Mouse (Mus musculus): ENCODE measurements around the gene Cnnm3. TPM values are rescaled to one million over a fixed set of nuclear protein-coding genes. Genes with fewer than 3 reads are reported as not detected.
A peak's percentile ranks its signal among the peaks of the same experiment; 100 is the strongest.

Cnnm3 gene
- polyA plus RNA-seq, 1 experiment from 2014 or later: 4.5 TPM

DNA sequence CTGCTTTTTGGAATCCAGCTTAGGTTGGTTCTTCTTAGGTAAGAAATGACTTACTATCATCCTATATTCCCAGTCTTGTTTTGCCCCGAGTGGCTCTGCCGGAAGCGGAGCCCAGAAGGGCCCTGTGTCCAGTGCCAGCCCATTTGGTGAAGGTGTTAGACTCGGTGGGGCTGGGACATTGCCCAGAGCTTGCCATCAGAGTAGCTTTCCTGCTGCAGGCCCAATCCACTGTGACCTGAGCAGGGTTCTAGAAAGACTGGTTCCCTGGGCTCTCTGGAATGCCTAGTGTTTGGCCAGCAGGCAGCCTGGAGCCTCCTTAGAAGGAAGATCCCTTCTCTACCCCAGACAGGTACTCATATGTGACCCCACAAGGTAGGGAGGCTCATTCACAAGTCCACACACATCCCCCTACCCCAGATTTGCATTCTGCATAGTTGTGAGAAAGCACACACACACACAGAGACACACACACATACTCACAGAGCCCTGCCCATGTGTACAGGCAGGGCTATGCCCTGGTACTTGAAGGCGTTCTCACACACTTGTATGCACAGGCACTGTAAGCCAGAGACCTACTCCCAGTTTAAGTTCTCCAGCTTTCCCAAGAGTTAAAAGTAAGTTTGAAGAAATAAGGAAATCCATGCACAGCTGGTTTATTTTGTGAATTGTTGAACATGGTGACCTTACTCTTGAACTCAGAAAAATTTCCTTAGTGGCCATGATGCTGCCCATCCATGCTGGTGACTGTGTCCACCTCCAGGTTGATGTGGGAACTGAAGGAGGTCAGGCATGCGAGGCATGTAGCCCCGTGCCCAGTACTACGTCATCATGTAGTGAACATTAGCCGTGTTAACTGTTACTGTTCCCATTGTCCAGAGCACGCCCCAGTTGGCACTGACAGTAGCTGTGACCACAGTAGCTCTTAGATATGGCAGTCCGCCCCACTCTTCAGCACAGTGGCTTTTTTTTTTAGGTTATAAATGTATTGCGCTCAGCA is 31.5 kb upstream of the Cnnm3 start:
- WGBS: 89% methylated on average over 12 of the region's 12 CpGs
- H3K36me3 ChIP-seq (replicated peaks): no peaks in the 10 kb centered on the region
- H3K4me1 ChIP-seq: peaks cover 18% of the 10 kb centered on the region
- ATAC-seq (ENCODE audit: low FRiP score): no peak
- no peak overlapping the region for H3K4me3 ChIP-seq (replicated peaks)
- no peak overlapping the region for H3K4me2 ChIP-seq
- H3K27me3 ChIP-seq: no peaks in the 10 kb centered on the region
- H3K9ac ChIP-seq: no peak overlapping the region
- no peaks in the 10 kb centered on the region for H3K9me3 ChIP-seq
- H3K27ac ChIP-seq: no peak overlapping the region

DNA sequence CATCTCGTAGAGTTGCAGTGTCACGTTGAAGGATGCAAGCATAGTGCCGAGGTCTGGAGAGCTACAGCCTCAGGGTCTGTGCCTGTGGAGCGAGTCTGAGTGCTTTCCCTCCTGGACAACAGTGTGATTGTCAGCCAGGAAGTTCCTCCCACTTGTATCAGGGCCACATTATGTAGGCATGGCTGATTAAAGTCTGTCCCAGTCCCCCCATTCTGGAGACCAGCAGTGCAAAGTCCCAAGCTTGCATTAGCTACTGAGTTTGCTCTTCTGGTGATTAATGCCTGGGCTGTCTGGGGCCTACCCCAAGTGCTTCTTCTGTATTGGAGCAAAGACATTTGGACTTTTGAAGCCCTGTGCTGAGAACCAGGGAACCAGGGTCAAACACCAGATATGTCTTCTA is 27.8 kb upstream of the Cnnm3 start:
- no peaks in the 10 kb centered on the region for H3K27me3 ChIP-seq
- whole genome bisulfite sequencing: 68% methylated on average over 4 of the region's 4 CpGs
- H3K9me3 ChIP-seq: no peaks in the 10 kb centered on the region
- H3K4me2 ChIP-seq: no peak overlapping the region
- no peaks in the 10 kb centered on the region for H3K4me1 ChIP-seq
- no peak overlapping the region for H3K27ac ChIP-seq
- no peak for ATAC-seq (ENCODE audit: low FRiP score)
- no peaks in the 10 kb centered on the region for H3K36me3 ChIP-seq (replicated peaks)
- no peak overlapping the region for H3K9ac ChIP-seq
- no peak overlapping the region for H3K4me3 ChIP-seq (replicated peaks)

DNA sequence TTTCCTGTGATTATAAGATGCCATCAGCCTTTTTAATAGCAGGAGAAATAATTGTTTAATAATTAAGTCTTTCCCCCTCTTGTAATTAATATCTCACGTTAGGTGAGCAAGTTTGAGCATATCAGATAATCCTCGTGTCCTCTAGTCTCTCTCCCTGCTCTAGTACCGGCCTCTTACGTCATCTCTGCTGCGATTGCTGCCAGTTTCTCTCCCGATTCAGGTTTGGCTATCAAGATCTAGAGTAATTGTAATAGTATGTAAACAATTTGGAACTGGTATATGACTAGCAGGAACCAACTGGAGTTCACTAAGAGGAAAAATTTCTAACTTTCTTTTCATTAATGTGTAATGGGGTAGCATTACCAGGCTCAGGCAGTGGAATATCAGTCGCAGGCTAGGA is 26.6 kb upstream of the Cnnm3 start:
- no peak for ATAC-seq (ENCODE audit: low FRiP score)
- no peak overlapping the region for H3K4me3 ChIP-seq (replicated peaks)
- 91% methylated on average over 7 of the region's 7 CpGs for WGBS
- no peaks in the 10 kb centered on the region for H3K27me3 ChIP-seq
- H3K4me2 ChIP-seq: no peak overlapping the region
- no peaks in the 10 kb centered on the region for H3K9me3 ChIP-seq
- no peak overlapping the region for H3K9ac ChIP-seq
- H3K27ac ChIP-seq: no peak overlapping the region
- no peaks in the 10 kb centered on the region for H3K4me1 ChIP-seq
- no peaks in the 10 kb centered on the region for H3K36me3 ChIP-seq (replicated peaks)

DNA sequence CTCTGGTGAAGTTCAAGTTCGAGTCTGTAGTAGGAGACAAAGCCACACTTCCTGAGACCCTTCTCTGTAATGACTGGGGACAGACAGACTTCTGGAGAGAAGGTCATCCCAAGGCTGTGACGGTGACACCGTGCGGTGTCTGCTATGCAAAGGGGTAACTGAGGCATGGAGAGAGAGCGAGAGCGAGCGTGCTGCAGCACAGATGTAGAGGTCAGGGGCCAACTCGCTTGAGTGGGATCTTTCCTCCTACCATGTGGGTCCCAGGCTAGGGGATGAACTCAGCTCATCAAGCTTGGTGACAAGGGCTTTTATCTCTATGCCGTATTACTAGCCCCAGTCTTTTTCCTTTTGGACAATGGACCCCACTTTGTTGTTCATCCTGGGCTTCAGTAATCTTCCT is 24.6 kb upstream of the Cnnm3 start:
- Histone ChIP-seq H3K27ac (no peak overlapping the region), H3K27me3 (no peaks in the 10 kb centered on the region), H3K4me1 (no peaks in the 10 kb centered on the region), H3K4me3 (replicated peaks) (no peak overlapping the region), H3K9me3 (no peaks in the 10 kb centered on the region), H3K9ac (no peak overlapping the region), H3K36me3 (replicated peaks) (no peaks in the 10 kb centered on the region), H3K4me2 (no peak overlapping the region)
- no peak for ATAC-seq (ENCODE audit: low FRiP score)
- 75% methylated on average over 9 of the region's 9 CpGs for WGBS

DNA sequence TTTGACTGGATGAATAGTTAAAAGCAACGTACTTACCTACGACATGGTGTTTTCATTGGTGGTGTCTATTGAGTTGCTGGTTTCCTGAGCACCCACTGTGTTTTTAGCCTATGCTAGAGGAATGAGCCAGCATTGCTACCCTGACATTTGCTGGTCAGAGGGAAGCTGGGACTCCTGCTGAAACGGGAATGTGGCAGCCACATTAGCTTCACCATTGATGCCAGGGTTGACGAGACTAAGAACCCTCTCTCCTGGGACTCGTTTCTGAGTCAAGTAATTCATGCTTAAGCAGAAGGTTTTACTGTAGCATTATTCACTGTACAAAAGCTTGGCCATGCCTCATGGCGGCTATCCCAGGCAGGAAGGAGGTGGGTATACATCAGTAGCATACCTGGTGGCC is 22.0 kb upstream of the Cnnm3 start:
- ATAC-seq (ENCODE audit: low FRiP score): no peak
- WGBS: 74% methylated on average over 6 of the region's 6 CpGs
- no peak overlapping the region for H3K9ac ChIP-seq

DNA sequence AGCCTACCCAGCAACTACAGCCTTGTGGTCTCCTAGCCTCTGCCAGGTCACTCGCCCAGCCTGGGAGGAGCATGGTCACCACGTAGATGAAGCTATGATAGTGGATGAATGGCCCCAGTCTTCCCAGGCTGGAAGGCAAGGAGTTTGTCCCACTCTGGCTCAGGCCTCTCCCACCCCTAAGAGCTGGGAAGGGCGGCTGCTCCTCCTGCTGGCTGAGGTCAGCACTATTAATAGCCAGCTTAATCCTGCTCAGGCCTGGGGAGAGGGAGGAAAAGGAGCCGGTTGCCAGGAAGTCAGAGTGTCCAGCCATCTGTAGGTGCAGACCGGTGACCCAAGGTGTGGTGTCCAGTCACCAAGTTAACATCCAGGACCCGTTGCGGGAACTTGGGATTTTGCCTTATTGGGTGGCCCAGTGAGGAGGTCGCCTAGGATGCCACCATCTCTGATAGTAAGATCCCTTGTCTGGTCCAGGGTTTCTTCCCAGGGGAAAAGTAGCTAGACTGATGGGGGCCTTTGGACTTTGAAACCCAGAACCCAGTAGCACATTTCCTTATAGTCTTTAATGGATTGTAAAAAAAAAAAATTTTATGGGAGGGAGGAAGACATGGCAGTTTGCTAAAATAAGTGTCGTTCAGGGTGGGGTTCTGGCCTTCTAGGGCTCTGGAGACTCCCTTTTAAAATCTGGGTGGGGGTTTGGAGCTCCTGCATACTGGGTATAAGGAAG is 19.1 kb upstream of the Cnnm3 start:
- Histone ChIP-seq H3K27me3 (no peaks in the 10 kb centered on the region), H3K27ac (no peak overlapping the region), H3K4me3 (replicated peaks) (no peak overlapping the region), H3K9me3 (no peaks in the 10 kb centered on the region), H3K4me2 (no peak overlapping the region), H3K4me1 (peaks cover 6% of the 10 kb centered on the region), H3K9ac (no peak overlapping the region), H3K36me3 (replicated peaks) (no peaks in the 10 kb centered on the region)
- 50% methylated on average over 9 of the region's 9 CpGs for WGBS
- ATAC-seq (ENCODE audit: low FRiP score): 0 out of 2 replicates have a peak, but pooled peaks have one; percentile 36

More for the DNA sequence above, 22.0 kb upstream of the Cnnm3 start:
- no peaks in the 10 kb centered on the region for H3K36me3 ChIP-seq (replicated peaks)
- no peak overlapping the region for H3K4me3 ChIP-seq (replicated peaks)
- no peaks in the 10 kb centered on the region for H3K27me3 ChIP-seq
- no peak overlapping the region for H3K4me2 ChIP-seq
- H3K9me3 ChIP-seq: no peaks in the 10 kb centered on the region
- no peak overlapping the region for H3K27ac ChIP-seq
- H3K4me1 ChIP-seq: peaks cover 6% of the 10 kb centered on the region

DNA sequence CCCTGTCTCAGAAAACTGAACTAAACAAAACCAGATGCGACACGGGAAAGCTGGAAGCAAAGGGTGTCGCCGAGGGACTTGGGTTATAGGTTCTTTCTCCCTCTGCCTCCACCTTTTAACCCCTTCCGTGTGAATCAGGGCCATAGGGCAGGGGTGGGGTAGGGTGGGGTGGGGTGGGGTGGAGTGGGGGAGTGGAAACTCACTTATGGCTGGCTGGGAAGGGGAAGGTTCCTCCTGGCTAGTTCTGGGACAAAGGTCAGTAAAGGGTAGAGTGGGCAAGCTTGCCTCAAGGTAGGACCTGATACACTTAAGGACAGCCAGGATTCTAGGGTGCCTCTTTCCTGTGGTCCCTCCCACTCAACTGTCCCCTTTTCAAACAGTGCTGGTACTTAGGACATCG is 18.4 kb upstream of the Cnnm3 start:
- H3K4me3 ChIP-seq (replicated peaks): no peak overlapping the region
- WGBS: 85% methylated on average over 6 of the region's 6 CpGs
- no peak for ATAC-seq (ENCODE audit: low FRiP score)
- H3K27me3 ChIP-seq: no peaks in the 10 kb centered on the region
- no peak overlapping the region for H3K4me2 ChIP-seq
- no peaks in the 10 kb centered on the region for H3K9me3 ChIP-seq
- peaks cover 6% of the 10 kb centered on the region for H3K4me1 ChIP-seq
- 0 out of 2 replicates have a peak, but pooled peaks cover under 1% of the 10 kb centered on the region for H3K36me3 ChIP-seq (replicated peaks)
- H3K9ac ChIP-seq: no peak overlapping the region
- no peak overlapping the region for H3K27ac ChIP-seq

DNA sequence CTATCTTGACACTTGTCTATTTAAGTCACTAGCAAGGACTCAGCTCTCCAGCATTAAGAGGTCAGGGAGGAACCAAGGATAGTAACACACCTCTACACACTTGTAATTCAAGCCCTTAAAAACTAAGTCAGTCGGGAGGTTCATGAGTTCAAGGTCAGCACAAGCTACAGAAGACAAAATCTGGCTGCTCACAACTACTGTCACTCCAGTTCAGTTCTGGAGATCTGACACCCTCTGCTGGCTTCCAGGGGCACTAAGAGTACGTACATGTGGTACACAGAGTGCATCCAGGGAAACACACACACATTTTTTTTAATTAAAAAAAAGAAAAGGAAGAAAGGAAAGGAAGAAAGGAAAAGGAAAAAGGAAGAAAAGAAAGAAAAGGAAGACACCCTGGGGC is 14.9 kb upstream of the Cnnm3 start:
- no peak overlapping the region for H3K4me3 ChIP-seq (replicated peaks)
- no peak overlapping the region for H3K4me2 ChIP-seq
- peaks cover 6% of the 10 kb centered on the region for H3K4me1 ChIP-seq
- no peak for ATAC-seq (ENCODE audit: low FRiP score)
- H3K9ac ChIP-seq: no peak overlapping the region
- no peaks in the 10 kb centered on the region for H3K9me3 ChIP-seq
- H3K27ac ChIP-seq: no peak overlapping the region
- peaks cover 10% of the 10 kb centered on the region for H3K36me3 ChIP-seq (replicated peaks)
- 58% methylated on average over 2 of the region's 2 CpGs for WGBS
- no peaks in the 10 kb centered on the region for H3K27me3 ChIP-seq

DNA sequence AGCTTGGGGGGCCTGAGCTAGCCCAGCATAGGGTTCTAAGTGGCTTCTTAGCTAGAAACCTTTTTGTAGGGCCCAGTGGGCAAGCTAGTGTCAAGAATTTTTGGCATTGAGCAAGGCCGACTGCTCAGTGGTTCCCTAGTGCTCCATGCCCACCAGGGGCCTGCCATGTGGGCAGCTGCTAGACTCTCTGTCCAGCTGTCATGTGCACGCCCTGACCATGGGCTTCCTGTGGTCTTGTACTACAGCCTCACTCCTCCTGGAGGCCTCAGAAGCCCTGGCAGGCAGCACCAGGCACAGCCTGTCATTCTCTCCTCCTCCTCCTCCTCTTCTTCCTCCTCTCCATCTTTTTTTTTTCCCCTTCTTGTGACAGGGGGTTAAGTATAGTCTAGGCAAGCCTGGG is 14.4 kb upstream of the Cnnm3 start:
- 81% methylated on average over 2 of the region's 2 CpGs for WGBS
- no peak overlapping the region for H3K9ac ChIP-seq

DNA sequence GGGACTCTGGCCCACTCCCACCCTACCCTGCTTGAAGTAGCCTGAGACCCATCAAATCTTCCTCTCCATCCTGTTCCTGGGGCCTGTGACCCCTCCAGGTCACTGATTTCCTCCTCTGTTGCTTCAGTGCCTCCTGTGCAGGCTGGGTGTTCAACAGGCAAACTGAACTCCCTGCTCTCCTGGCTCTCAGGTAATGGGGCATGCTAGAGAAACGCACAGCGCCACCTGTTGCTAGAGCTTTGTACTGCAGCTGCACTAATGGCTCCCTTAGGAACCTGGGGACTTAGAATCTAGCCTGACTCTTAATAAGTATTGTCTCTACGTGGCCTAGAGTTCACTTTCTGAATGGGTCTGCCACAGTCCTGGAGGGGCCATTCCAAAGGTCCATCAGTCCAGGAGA is 10.4 kb upstream of the Cnnm3 start:
- Histone ChIP-seq H3K36me3 (replicated peaks) (peaks cover 18% of the 10 kb centered on the region), H3K27me3 (no peaks in the 10 kb centered on the region), H3K27ac (no peak overlapping the region), H3K4me3 (replicated peaks) (no peak overlapping the region), H3K4me1 (no peaks in the 10 kb centered on the region), H3K9ac (no peak overlapping the region), H3K4me2 (no peak overlapping the region), H3K9me3 (no peaks in the 10 kb centered on the region)
- no peak for ATAC-seq (ENCODE audit: low FRiP score)
- 3% methylated on average over 3 of the region's 3 CpGs for WGBS

More for the DNA sequence above, 14.4 kb upstream of the Cnnm3 start:
- Histone ChIP-seq H3K4me2 (no peak overlapping the region), H3K27ac (no peak overlapping the region), H3K36me3 (replicated peaks) (peaks cover 10% of the 10 kb centered on the region), H3K9me3 (no peaks in the 10 kb centered on the region), H3K4me3 (replicated peaks) (no peak overlapping the region), H3K4me1 (peaks cover 4% of the 10 kb centered on the region), H3K27me3 (no peaks in the 10 kb centered on the region)
- ATAC-seq (ENCODE audit: low FRiP score): no peak

DNA sequence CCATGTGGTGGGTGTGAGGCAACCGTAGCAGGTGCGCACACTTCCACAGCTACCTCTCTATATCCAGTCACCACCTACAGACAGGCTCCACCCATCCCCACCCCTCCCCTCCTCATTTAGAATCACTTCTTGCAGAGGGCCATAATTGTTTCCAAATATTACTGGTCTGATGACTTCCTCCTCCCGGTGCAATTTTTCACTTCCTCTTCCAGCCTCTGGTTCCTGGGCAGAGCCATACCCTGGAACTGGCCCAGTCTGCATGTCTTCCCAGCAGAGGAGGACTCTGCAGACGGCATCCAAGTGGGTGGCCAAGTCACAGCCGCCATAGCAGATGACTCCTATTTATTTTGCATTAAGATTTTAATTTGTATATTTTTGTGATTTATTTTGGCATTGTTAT is 3.4 kb upstream of the Cnnm3 start:
- ATAC-seq (ENCODE audit: low FRiP score): no peak
- Histone ChIP-seq H3K4me2 (no peak overlapping the region), H3K27ac (no peak overlapping the region), H3K4me3 (replicated peaks) (no peak overlapping the region), H3K9ac (no peak overlapping the region), H3K36me3 (replicated peaks) (peaks cover 20% of the 10 kb centered on the region), H3K4me1 (peaks cover 4% of the 10 kb centered on the region), H3K9me3 (no peaks in the 10 kb centered on the region), H3K27me3 (no peaks in the 10 kb centered on the region)
- WGBS: 89% methylated on average over 5 of the region's 5 CpGs

DNA sequence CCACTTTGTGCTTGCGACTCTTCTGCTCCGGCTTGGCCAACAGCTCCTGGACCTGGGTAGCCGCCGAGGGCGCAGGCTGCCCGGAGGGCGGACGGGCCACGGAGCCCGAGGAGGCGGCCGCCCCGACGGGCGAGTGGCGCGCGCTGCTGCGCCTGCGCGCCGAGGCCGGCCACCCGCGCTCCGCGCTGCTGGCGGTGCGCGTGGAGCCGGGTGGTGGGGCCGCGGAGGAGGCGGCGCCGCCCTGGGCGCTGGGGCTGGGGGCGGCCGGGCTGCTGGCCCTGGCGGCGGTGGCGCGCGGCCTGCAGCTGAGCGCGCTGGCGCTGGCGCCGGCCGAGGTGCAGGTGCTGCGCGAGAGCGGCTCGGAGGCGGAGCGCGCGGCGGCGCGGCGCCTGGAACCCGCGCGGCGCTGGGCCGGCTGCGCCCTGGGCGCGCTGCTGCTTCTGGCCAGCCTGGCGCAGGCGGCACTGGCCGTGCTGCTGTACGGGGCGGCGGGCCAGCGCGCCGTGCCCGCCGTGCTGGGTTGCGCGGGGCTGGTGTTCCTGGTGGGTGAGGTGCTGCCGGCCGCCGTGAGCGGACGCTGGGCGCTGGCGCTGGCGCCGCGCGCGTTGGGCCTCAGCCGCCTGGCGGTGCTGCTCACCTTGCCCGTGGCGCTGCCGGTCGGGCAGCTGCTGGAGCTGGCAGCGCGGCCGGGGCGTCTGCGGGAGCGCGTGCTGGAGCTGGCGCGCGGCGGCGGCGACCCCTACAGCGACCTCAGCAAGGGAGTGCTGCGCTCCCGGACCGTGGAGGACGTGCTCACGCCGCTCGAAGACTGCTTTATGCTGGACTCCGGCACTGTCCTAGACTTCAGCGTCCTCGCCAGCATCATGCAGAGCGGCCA is 660 bp downstream of the Cnnm3 start:
- H3K27me3 ChIP-seq: no peaks in the 10 kb centered on the region
- H3K4me3 ChIP-seq (replicated peaks): peak overlapping the region; percentile 97
- H3K9ac ChIP-seq: peak overlapping the region; percentile 90
- WGBS: under 1% methylated on average over 97 of the region's 126 CpGs
- H3K4me2 ChIP-seq: peak overlapping the region; percentile 93
- H3K9me3 ChIP-seq: no peaks in the 10 kb centered on the region
- peaks cover 19% of the 10 kb centered on the region for H3K36me3 ChIP-seq (replicated peaks)
- peak; percentile 69 for ATAC-seq (ENCODE audit: low FRiP score)
- peaks cover 33% of the 10 kb centered on the region for H3K4me1 ChIP-seq
- peak overlapping the region; percentile 99 for H3K27ac ChIP-seq

Measured in forebrain, embryonic 12.5 days (tissue).